Mouse (Mus musculus) 416B (cell line): ENCODE data around the gene Carmil2.

ENCODE experiments used
- DNase-seq: peaks from one replicate; pipeline ENCODE4 v3.0.0; 2011; ENCODE audit warnings: low read depth

The Carmil2 gene

GRCm38 (mm10) chr8:105722861-105723260, 36.8 kb downstream of the Carmil2 start:
- DNase-seq, result no peak

DNA sequence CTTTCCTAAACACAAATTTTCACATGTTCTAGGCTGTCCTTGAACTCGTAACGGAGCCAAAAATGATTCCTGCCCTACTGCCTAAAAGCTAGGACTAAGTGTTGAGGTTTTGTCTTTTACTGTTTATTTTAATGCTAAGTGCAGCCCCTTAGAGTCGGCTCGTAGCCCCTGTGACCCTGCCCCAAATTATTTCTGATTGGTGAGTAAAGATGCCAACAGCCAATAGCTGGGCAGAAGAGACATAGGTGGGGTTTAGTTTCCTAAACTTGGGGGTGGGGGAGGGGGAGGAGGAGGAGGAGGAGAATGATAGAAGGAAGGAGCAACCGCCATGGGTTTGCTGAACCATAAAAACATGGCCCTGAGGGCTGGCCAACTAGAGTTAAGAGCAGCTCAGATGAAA, 39.7 kb downstream of the Carmil2 start:
- no peak for DNase-seq

DNA sequence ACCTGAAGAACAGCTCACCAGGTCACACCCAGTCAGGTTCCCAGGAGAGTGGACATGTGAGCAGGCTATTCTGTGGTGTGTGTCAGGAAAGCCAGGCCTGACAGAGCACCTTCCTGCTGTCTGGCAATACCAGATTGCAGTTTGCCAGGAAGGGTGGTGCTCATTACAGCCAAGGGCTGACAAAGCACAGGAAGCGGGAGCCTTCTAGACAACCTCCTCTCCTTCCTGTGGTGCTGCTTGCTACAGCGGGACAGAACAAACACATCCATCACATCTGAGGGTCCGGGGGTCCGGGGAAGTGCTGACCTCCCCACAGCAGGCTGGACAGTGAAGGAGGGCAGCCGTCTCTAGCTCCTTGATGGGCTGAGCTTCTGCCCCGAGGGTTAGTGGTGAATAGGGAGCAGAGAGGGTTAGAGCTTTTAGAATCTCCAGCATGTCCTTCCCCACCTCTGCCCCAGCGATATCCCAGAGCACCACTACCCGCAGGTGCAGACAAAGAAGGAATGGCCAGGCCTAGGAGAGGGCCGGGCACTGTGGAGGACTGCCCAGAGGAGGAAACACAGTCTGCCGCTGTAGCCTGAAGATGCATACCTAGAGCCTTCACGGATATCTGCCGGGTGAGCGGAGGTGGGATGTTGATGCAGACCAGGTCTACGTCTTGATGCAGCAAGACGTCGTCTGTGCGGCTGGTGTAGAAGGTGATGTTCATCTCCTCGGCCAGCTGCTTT, 41.5 kb downstream of the Carmil2 start:
- DNase-seq, result peak; percentile 92

- DNase-seq, result no peak
Measured at GRCm38 (mm10) chr8:105732186-105732585, 46.1 kb downstream of the Carmil2 start.

- DNase-seq, result no peak
Measured at GRCm38 (mm10) chr8:105739216-105739615, 53.1 kb downstream of the Carmil2 start.

DNA sequence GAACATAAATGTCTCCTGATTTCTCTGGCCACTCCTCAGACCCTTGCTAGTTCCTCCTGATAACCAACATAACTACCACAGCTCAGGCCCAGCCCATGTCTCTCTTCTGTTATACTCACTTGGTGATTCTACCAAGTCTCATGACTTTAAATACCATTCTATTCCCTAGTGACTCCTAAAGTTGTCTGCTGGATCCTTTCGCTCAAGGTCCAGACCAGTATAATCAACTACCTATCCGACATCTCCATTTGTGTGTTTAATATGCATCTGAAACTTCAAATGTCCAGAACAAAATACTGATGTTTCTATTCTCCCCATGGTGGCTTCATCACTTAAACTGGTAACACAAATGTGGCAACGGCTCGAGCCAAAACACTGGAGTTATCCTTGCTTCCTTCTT, 57.2 kb downstream of the Carmil2 start:
- no peak for DNase-seq
